Mouse (Mus musculus): ENCODE results near the gene Tmem60. TPM values are rescaled to one million over a fixed set of nuclear protein-coding genes. Genes with fewer than 3 reads are reported as not detected.

Tmem60 gene
- total and polyA plus RNA-seq, 3 experiments: 23.5 to 37.4 TPM; not detected in 1

- TF ChIP-seq MEF2A (IDR thresholded peaks at IDR 0.05; ENCODE audit: extremely low read depth, insufficient replicate concordance, low read depth, low read length, poor library complexity, severe bottlenecking) (0 out of 2 replicates have a peak, but pooled peaks have one; percentile 50), CTCF (IDR thresholded peaks at IDR 0.05 in 2 of 3, conservative IDR thresholded peaks at IDR 0.05 in 1 of 3; ENCODE audit: control insufficient read depth in 1 of 3, insufficient read depth in 1 of 3, low read depth in 2 of 3, low read length in 3 of 3, poor library complexity in 1 of 3, severe bottlenecking in 1 of 3) (no peak), SIN3A (IDR thresholded peaks at IDR 0.05; ENCODE audit: low read length) (peak; percentile 52), TCF12 (IDR thresholded peaks at IDR 0.05; ENCODE audit: low read depth, low read length) (peak; percentile 98), ZNF384 (IDR thresholded peaks at IDR 0.05; ENCODE audit: low read depth, low read length) (peak; percentile 30; the same call in 1 of the 2 replicates), ZKSCAN1 (IDR thresholded peaks at IDR 0.05; ENCODE audit: low read depth, low read length) (no peak), TBP (IDR thresholded peaks at IDR 0.05; ENCODE audit: low read depth, low read length) (0 out of 2 replicates have a peak, but pooled peaks have one; percentile 30), TAL1 (IDR thresholded peaks at IDR 0.05; ENCODE audit: low read length) (peak; percentile 87), MYC (IDR thresholded peaks at IDR 0.05; ENCODE audit: low read depth, low read length) (0 out of 2 replicates have a peak, but pooled peaks have one; percentile 36), EP300 (IDR thresholded peaks at IDR 0.05; ENCODE audit: low read depth in 1 of 2, low read length in 2 of 2) (peak; percentile 88 to 89), BHLHE40 (IDR thresholded peaks at IDR 0.05; ENCODE audit: borderline replicate concordance, low read depth, low read length) (peak; percentile 31; the same call in 1 of the 2 replicates), GABPA (IDR thresholded peaks at IDR 0.05; ENCODE audit: low read depth, low read length) (no peak), HCFC1 (IDR thresholded peaks at IDR 0.05; ENCODE audit: low read depth, low read length) (0 out of 2 replicates have a peak, but pooled peaks have one; percentile 30), GATA1 (IDR thresholded peaks at IDR 0.05; ENCODE audit: low read depth, low read length) (peak; percentile 97), MAFK (IDR thresholded peaks at IDR 0.05; ENCODE audit: borderline replicate concordance, low read depth, low read length) (peak; percentile 22; the same call in 1 of the 2 replicates), ZMIZ1 (IDR thresholded peaks at IDR 0.05; ENCODE audit: low read depth, low read length) (no peak), RCOR1 (IDR thresholded peaks at IDR 0.05; ENCODE audit: low read depth, low read length) (peak; percentile 74; the same call in 1 of the 2 replicates), POLR2A (IDR thresholded peaks at IDR 0.05; ENCODE audit: control insufficient read depth in 1 of 2, insufficient read depth in 1 of 2, low read depth in 1 of 2, low read length in 2 of 2, poor library complexity in 1 of 2) (no peak), CHD1 (IDR thresholded peaks at IDR 0.05; ENCODE audit: low read depth, low read length) (no peak), ETS1 (IDR thresholded peaks at IDR 0.05; ENCODE audit: low read depth, low read length) (peak; percentile 90)
- no peak overlapping the region for H3K4me3 ChIP-seq (ENCODE audit: control insufficient read depth in 1 of 2, insufficient read depth in 1 of 2, low read depth in 2 of 2, low read length in 2 of 2)
- peaks cover 5% of the 10 kb centered on the region; the same call in 1 of the 2 replicates for H3K79me2 ChIP-seq (ENCODE audit: control insufficient read depth, insufficient read depth, low read length, poor library complexity)
- no peaks in the 10 kb centered on the region for H3K27me3 ChIP-seq (ENCODE audit: control insufficient read depth in 1 of 2, insufficient read depth in 2 of 2, low read length in 2 of 2)
- H3K36me3 ChIP-seq (ENCODE audit: control insufficient read depth in 1 of 2, insufficient read depth in 2 of 2, low read length in 2 of 2): peaks cover 10 to 34% of the 10 kb centered on the region in 2 experiments
- H3K4me1 ChIP-seq (ENCODE audit: control insufficient read depth in 1 of 2, insufficient read depth in 2 of 2, low read length in 2 of 2): peaks cover 18 to 27% of the 10 kb centered on the region in 2 experiments
- peak; percentile 78 for DNase-seq (ENCODE audit: low read depth, low spot score)
- H3K9ac ChIP-seq (ENCODE audit: control insufficient read depth, low read depth, low read length, poor library complexity, severe bottlenecking): no peak overlapping the region
- H3K27ac ChIP-seq (ENCODE audit: control insufficient read depth, low read depth, low read length): peak overlapping the region; percentile 80
- no peaks in the 10 kb centered on the region for H3K9me3 ChIP-seq (replicated peaks; ENCODE audit: insufficient read depth, low read length)
These were observed 23.4 kb downstream of the Tmem60 start for GRCm38 (mm10) chr5:20905437-20905836.

Measured in MEL (cell line).